Mouse (Mus musculus): ENCODE data around the gene Pcdh9. TPM values are rescaled to one million over a fixed set of nuclear protein-coding genes. Genes with fewer than 3 reads are reported as not detected.

The Pcdh9 gene
- total and polyA plus RNA-seq, 3 experiments: 0.70 to 1.8 (median 1.2) TPM

DNA sequence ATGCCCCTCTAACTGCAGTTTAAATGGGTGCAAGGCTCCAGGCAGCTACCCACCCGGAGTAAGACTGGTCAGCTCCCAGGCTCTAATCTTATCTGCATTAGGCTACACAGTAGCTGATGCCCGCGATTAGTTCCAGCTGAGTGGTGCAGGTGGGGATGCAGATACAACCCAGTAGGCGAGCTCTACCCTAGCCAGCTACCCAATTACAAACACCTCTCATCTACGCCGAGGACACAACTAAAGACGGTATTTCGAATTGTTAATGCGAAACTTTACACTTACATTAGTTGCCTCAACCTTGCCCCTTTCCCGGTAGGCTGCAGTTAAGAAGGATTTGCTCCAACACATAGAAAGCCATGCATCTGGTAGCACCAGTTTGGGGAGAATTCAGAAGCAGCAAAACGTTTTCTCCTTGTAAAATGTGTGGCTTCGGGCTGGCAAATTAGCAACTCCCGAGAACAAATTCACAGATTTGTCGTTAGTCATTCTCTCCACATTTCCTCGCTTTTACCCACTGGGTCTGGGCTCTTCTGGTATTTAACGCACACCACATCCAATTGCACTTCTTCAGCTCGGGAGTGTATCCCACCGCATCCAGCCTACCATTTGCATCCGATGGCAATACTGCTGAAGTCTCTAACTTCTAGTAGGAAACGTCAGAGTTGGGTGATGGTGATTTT lies 500 bp downstream of the Pcdh9 start:
- no peak for TF ChIP-seq POLR2A (IDR thresholded peaks at IDR 0.05; ENCODE audit: insufficient read depth, low read depth, low read length)
- TF ChIP-seq CTCF (IDR thresholded peaks at IDR 0.05): no peak
- no peak for TF ChIP-seq EP300 (IDR thresholded peaks at IDR 0.05; ENCODE audit: insufficient read depth, low read depth, low read length)
- Histone ChIP-seq H3K9ac (ENCODE audit: low read depth, low read length) (peak overlapping the region; percentile 29; the same call in 1 of the 2 replicates), H3K79me2 (replicated peaks; ENCODE audit: control insufficient read depth, insufficient read depth, low read length) (no peaks in the 10 kb centered on the region), H3K4me1 (ENCODE audit: control insufficient read depth, insufficient read depth, low read length) (no peaks in the 10 kb centered on the region), H3K36me3 (ENCODE audit: control insufficient read depth, insufficient read depth, low read length) (no peaks in the 10 kb centered on the region), H3K4me3 (peak overlapping the region; percentile 52), H3K27me3 (ENCODE audit: control insufficient read depth, insufficient read depth, low read length) (peaks cover 3% of the 10 kb centered on the region; the same call in 1 of the 2 replicates), H3K27ac (peak overlapping the region; percentile 38)
- intact Hi-C loops (cut with DNase I): no loop called here
- no peak for DNase-seq
- 1% methylated on average over 20 of the region's 20 CpGs for WGBS

DNA sequence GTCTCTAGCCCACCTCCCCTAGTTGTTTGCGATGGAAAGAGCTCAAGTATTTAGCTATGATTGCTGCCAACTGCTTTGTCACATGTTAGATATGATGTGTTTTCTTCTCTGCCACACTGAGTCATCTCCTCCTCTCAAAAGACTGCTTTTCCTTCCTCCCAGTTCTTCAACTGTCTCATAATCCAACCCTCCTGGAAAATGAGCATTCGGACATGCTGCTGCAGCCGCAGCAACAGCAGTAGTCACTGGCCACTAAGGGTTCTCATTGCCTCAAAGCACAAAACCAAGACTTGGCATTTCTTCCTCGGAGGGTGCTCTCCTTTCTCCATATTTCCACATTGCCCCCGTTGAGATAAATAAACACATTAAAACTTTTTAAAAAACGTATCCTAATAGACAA lies 1.2 kb downstream of the Pcdh9 start:
- Histone ChIP-seq H3K4me3 (peak overlapping the region; percentile 52), H3K36me3 (ENCODE audit: control insufficient read depth, insufficient read depth, low read length) (no peaks in the 10 kb centered on the region), H3K9ac (ENCODE audit: low read depth, low read length) (no peak overlapping the region), H3K4me1 (ENCODE audit: control insufficient read depth, insufficient read depth, low read length) (no peaks in the 10 kb centered on the region; the same call in 1 of the 2 replicates), H3K27ac (no peak overlapping the region), H3K27me3 (ENCODE audit: control insufficient read depth, insufficient read depth, low read length) (peaks cover 3% of the 10 kb centered on the region; the same call in 1 of the 2 replicates), H3K79me2 (replicated peaks; ENCODE audit: control insufficient read depth, insufficient read depth, low read length) (no peaks in the 10 kb centered on the region)
- 19% methylated on average over 6 of the region's 6 CpGs for WGBS
- intact Hi-C loops (cut with DNase I): no loop called here
- TF ChIP-seq POLR2A (IDR thresholded peaks at IDR 0.05; ENCODE audit: insufficient read depth, low read depth, low read length) (no peak), CTCF (IDR thresholded peaks at IDR 0.05) (no peak), EP300 (IDR thresholded peaks at IDR 0.05; ENCODE audit: insufficient read depth, low read depth, low read length) (no peak)
- DNase-seq: no peak

- no peak for TF ChIP-seq POLR2A (IDR thresholded peaks at IDR 0.05; ENCODE audit: insufficient read depth, low read depth, low read length)
- Histone ChIP-seq H3K4me1 (ENCODE audit: control insufficient read depth, insufficient read depth, low read length) (no peaks in the 10 kb centered on the region; the same call in 1 of the 2 replicates), H3K4me3 (no peak overlapping the region), H3K27me3 (ENCODE audit: control insufficient read depth, insufficient read depth, low read length) (peaks cover 3% of the 10 kb centered on the region; the same call in 1 of the 2 replicates), H3K27ac (no peak overlapping the region), H3K9ac (ENCODE audit: low read depth, low read length) (no peak overlapping the region), H3K79me2 (replicated peaks; ENCODE audit: control insufficient read depth, insufficient read depth, low read length) (no peaks in the 10 kb centered on the region), H3K36me3 (ENCODE audit: control insufficient read depth, insufficient read depth, low read length) (no peaks in the 10 kb centered on the region)
- intact Hi-C loops (cut with DNase I): no loop called here
- WGBS: 75% methylated on average over 5 of the region's 5 CpGs
- no peak for DNase-seq
Observed at GRCm38 (mm10) chr14:93888346-93888745, 2.1 kb downstream of the Pcdh9 start.

- no peak for TF ChIP-seq CTCF (IDR thresholded peaks at IDR 0.05)
- TF ChIP-seq EP300 (IDR thresholded peaks at IDR 0.05; ENCODE audit: insufficient read depth, low read depth, low read length): no peak
- no peak for TF ChIP-seq POLR2A (IDR thresholded peaks at IDR 0.05; ENCODE audit: insufficient read depth, low read depth, low read length)
- intact Hi-C loops (cut with DNase I): no loop called here
- Histone ChIP-seq H3K4me3 (no peak overlapping the region), H3K27me3 (ENCODE audit: control insufficient read depth, insufficient read depth, low read length) (peaks cover 3% of the 10 kb centered on the region; the same call in 1 of the 2 replicates), H3K9ac (ENCODE audit: low read depth, low read length) (no peak overlapping the region), H3K27ac (no peak overlapping the region), H3K79me2 (replicated peaks; ENCODE audit: control insufficient read depth, insufficient read depth, low read length) (no peaks in the 10 kb centered on the region), H3K36me3 (ENCODE audit: control insufficient read depth, insufficient read depth, low read length) (no peaks in the 10 kb centered on the region), H3K4me1 (ENCODE audit: control insufficient read depth, insufficient read depth, low read length) (no peaks in the 10 kb centered on the region; the same call in 1 of the 2 replicates)
- 44% methylated on average over 7 of the region's 7 CpGs for WGBS
- DNase-seq: no peak
Observed at GRCm38 (mm10) chr14:93887066-93887465, 3.4 kb downstream of the Pcdh9 start.

DNA sequence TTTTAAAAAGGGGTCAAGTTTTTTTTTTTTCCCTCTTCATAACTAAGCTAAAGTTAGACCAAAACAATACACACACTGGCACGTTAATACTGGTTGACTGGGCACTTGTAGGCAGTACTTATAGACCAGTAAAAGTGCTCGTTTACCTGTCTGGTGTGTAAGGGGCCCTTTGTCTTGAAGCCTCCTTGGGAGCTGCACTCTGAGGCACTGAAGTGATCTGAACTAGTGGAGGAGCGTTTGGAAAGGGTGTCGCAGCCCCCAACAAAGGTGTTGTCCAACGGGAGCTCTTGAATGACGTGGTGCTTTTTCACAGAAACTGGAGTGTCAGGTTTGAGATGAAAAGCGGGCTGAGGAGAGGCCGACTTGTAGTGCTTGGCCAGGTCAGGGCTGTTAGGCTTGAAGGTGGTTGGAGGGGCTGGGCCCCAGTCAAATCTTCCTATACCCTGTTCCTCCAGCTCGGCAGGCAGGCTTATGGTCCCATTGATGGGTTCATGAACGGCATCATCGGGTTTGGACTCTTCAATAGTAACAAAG lies 4.9 kb downstream of the Pcdh9 start:
- TF ChIP-seq POLR2A (IDR thresholded peaks at IDR 0.05; ENCODE audit: insufficient read depth, low read depth, low read length): no peak
- TF ChIP-seq EP300 (IDR thresholded peaks at IDR 0.05; ENCODE audit: insufficient read depth, low read depth, low read length): no peak
- TF ChIP-seq CTCF (IDR thresholded peaks at IDR 0.05): no peak
- Histone ChIP-seq H3K79me2 (replicated peaks; ENCODE audit: control insufficient read depth, insufficient read depth, low read length) (no peaks in the 10 kb centered on the region), H3K36me3 (ENCODE audit: control insufficient read depth, insufficient read depth, low read length) (no peaks in the 10 kb centered on the region), H3K9ac (ENCODE audit: low read depth, low read length) (no peak overlapping the region), H3K4me3 (no peak overlapping the region), H3K4me1 (ENCODE audit: control insufficient read depth, insufficient read depth, low read length) (no peaks in the 10 kb centered on the region; the same call in 1 of the 2 replicates), H3K27ac (no peak overlapping the region), H3K27me3 (ENCODE audit: control insufficient read depth, insufficient read depth, low read length) (peaks cover 3% of the 10 kb centered on the region; the same call in 1 of the 2 replicates)
- DNase-seq: no peak
- intact Hi-C loops (cut with DNase I): no loop called here
- 70% methylated on average over 11 of the region's 11 CpGs for WGBS

DNA sequence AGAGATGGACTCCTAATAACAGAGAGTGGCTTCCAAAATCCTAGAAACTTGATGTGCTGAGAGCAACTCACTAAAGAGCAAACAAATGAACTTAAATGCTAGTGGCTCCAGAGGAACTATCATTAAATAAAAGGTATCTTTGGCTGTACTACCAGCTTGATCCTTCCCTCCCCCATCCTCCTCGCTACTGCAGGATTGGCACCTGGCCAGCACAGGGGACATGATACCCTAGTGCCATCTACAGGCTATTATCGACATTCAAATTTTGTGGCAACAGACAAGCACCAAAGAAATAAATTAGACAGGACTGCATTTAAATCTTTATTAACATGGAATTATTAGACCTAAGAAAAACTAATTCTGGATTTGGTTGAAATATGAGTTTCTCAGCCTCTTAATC lies 6.0 kb downstream of the Pcdh9 start:
- Histone ChIP-seq H3K4me3 (no peak overlapping the region), H3K4me1 (ENCODE audit: control insufficient read depth, insufficient read depth, low read length) (no peaks in the 10 kb centered on the region; the same call in 1 of the 2 replicates), H3K9ac (ENCODE audit: low read depth, low read length) (no peak overlapping the region), H3K36me3 (ENCODE audit: control insufficient read depth, insufficient read depth, low read length) (no peaks in the 10 kb centered on the region), H3K27ac (no peak overlapping the region), H3K79me2 (replicated peaks; ENCODE audit: control insufficient read depth, insufficient read depth, low read length) (no peaks in the 10 kb centered on the region), H3K27me3 (ENCODE audit: control insufficient read depth, insufficient read depth, low read length) (no peaks in the 10 kb centered on the region)
- peak; percentile 42 to 70 for DNase-seq
- intact Hi-C loops (cut with DNase I): no loop called here
- 2% methylated on average over 2 of the region's 2 CpGs for WGBS
- TF ChIP-seq CTCF (IDR thresholded peaks at IDR 0.05): peak; percentile 74
- TF ChIP-seq EP300 (IDR thresholded peaks at IDR 0.05; ENCODE audit: insufficient read depth, low read depth, low read length): peak; percentile 68; the same call in 1 of the 2 replicates
- TF ChIP-seq POLR2A (IDR thresholded peaks at IDR 0.05; ENCODE audit: insufficient read depth, low read depth, low read length): no peak

All from heart, adult 2 months (tissue).